Comparison of ENCODE assay signal across 20 mouse cellular contexts in genomic region chr10:108528338-108528737, GRCm38 (mm10).
"Had no signal": no experiment of that assay in that cellular context is flagged by ENCODE, and none has a peak within 500 bp of the region (broad histone marks: within the 10 kb centered on the region; RNA-seq: fewer than 3 reads in every experiment).

No protein-coding gene starts in this region.

- ATAC-seq: intestine, embryonic 16.5 days; liver, embryonic 12.5 days had no signal

- H3K36me3 ChIP-seq: limb, embryonic 12.5 days; limb, embryonic 15.5 days; liver, embryonic 12.5 days; liver, embryonic 15.5 days; lung, embryonic 15.5 days; midbrain, embryonic 10.5 days; neural tube, embryonic 12.5 days; neural tube, embryonic 15.5 days had no signal

- H3K4me3 ChIP-seq: limb, embryonic 12.5 days; limb, embryonic 15.5 days; liver, embryonic 12.5 days; liver, embryonic 15.5 days; lung, embryonic 15.5 days; megakaryocyte, embryonic 14.5 days; midbrain, embryonic 10.5 days; neural tube, embryonic 12.5 days; neural tube, embryonic 15.5 days had no signal

- H3K27me3 ChIP-seq: limb, embryonic 12.5 days; limb, embryonic 15.5 days; liver, embryonic 12.5 days; liver, embryonic 15.5 days; lung, embryonic 15.5 days; megakaryocyte, embryonic 14.5 days; neural tube, embryonic 12.5 days; neural tube, embryonic 15.5 days had no signal

- DNase-seq: kidney, adult 2 months; kidney, postnatal 25 days; lung, adult 18-20 months; lung, postnatal 10 days; lung, postnatal 36 days; midbrain, embryonic 14.5 days; right cerebral cortex, postnatal 25 days; thymus, adult 18-20 months; thymus, postnatal 36 days had no signal

- H3K9ac ChIP-seq: limb, embryonic 12.5 days; limb, embryonic 15.5 days; liver, embryonic 12.5 days; liver, embryonic 15.5 days; lung, embryonic 15.5 days; neural tube, embryonic 12.5 days; neural tube, embryonic 15.5 days had no signal

- H3K4me2 ChIP-seq: limb, embryonic 12.5 days; limb, embryonic 15.5 days; liver, embryonic 12.5 days; liver, embryonic 15.5 days; lung, embryonic 15.5 days; neural tube, embryonic 12.5 days; neural tube, embryonic 15.5 days had no signal

- H3K4me1 ChIP-seq: limb, embryonic 15.5 days; liver, embryonic 12.5 days; liver, embryonic 15.5 days; megakaryocyte, embryonic 14.5 days had no signal

- H3K27ac ChIP-seq: kidney, postnatal 0 days; limb, embryonic 12.5 days; limb, embryonic 15.5 days; liver, embryonic 12.5 days; liver, embryonic 15.5 days; lung, embryonic 15.5 days; midbrain, embryonic 10.5 days; neural tube, embryonic 12.5 days; neural tube, embryonic 15.5 days had no signal

- H3K9me3 ChIP-seq: limb, embryonic 12.5 days; limb, embryonic 15.5 days; liver, embryonic 12.5 days; liver, embryonic 15.5 days; lung, embryonic 15.5 days; midbrain, embryonic 10.5 days; neural tube, embryonic 12.5 days; neural tube, embryonic 15.5 days had no signal
